Mouse (Mus musculus): ENCODE results near the gene Hbq1a.
"Not testable (repeated sequence)": the region's sequence is repeated elsewhere in the genome, so short reads cannot be mapped to it uniquely, and the experiment has no call there.

The Hbq1a gene

GRCm38 (mm10) chr11:32277736-32278457, 22.0 kb upstream of the Hbq1a start:
- no peaks in the 10 kb centered on the region for H3K36me3 ChIP-seq (ENCODE audit: control insufficient read depth, insufficient read depth, low read length, poor library complexity, severe bottlenecking)
- H3K27me3 ChIP-seq (ENCODE audit: control insufficient read depth, insufficient read depth, low read length, poor library complexity, severe bottlenecking) = no peaks in the 10 kb centered on the region
- DNase-seq (ENCODE audit: low read depth, low spot score) = no peak

GRCm38 (mm10) chr11:32278458-32278957, 21.4 kb upstream of the Hbq1a start:
- no peaks in the 10 kb centered on the region for H3K27me3 ChIP-seq (ENCODE audit: control insufficient read depth, insufficient read depth, low read length, poor library complexity, severe bottlenecking)
- DNase-seq (ENCODE audit: low read depth, low spot score) = no peak
- no peaks in the 10 kb centered on the region for H3K36me3 ChIP-seq (ENCODE audit: control insufficient read depth, insufficient read depth, low read length, poor library complexity, severe bottlenecking)

GRCm38 (mm10) chr11:32280646-32281045, 19.2 kb upstream of the Hbq1a start:
- Histone ChIP-seq H3K36me3 (ENCODE audit: control insufficient read depth, insufficient read depth, low read length, poor library complexity, severe bottlenecking) (no peaks in the 10 kb centered on the region), H3K27me3 (ENCODE audit: control insufficient read depth, insufficient read depth, low read length, poor library complexity, severe bottlenecking) (no peaks in the 10 kb centered on the region)
- no peak for DNase-seq (ENCODE audit: low read depth, low spot score)

- H3K36me3 ChIP-seq (ENCODE audit: control insufficient read depth, insufficient read depth, low read length, poor library complexity, severe bottlenecking) = no peaks in the 10 kb centered on the region
- H3K27me3 ChIP-seq (ENCODE audit: control insufficient read depth, insufficient read depth, low read length, poor library complexity, severe bottlenecking) = no peaks in the 10 kb centered on the region
- no peak for DNase-seq (ENCODE audit: low read depth, low spot score)
These were observed 18.3 kb upstream of the Hbq1a start for GRCm38 (mm10) chr11:32281416-32282144.

GRCm38 (mm10) chr11:32283091-32283777, 16.6 kb upstream of the Hbq1a start, which contains the start of gene Hba-a1:
TSS of gene Hba-a1 (plus strand) at chr11:32283511.
- not testable (repeated sequence) for H3K36me3 ChIP-seq (ENCODE audit: control insufficient read depth, insufficient read depth, low read length, poor library complexity, severe bottlenecking); DNase-seq (ENCODE audit: low read depth, low spot score); H3K27me3 ChIP-seq (ENCODE audit: control insufficient read depth, insufficient read depth, low read length, poor library complexity, severe bottlenecking)

- DNase-seq (ENCODE audit: low read depth, low spot score); H3K36me3 ChIP-seq (ENCODE audit: control insufficient read depth, insufficient read depth, low read length, poor library complexity, severe bottlenecking); H3K27me3 ChIP-seq (ENCODE audit: control insufficient read depth, insufficient read depth, low read length, poor library complexity, severe bottlenecking): not testable (repeated sequence)
These were observed 15.3 kb upstream of the Hbq1a start for GRCm38 (mm10) chr11:32284582-32284981.

GRCm38 (mm10) chr11:32285031-32285775, 14.7 kb upstream of the Hbq1a start:
- Histone ChIP-seq H3K36me3 (ENCODE audit: control insufficient read depth, insufficient read depth, low read length, poor library complexity, severe bottlenecking) (no peaks in the 10 kb centered on the region), H3K27me3 (ENCODE audit: control insufficient read depth, insufficient read depth, low read length, poor library complexity, severe bottlenecking) (no peaks in the 10 kb centered on the region)
- DNase-seq (ENCODE audit: low read depth, low spot score) = no peak

- not testable (repeated sequence) for DNase-seq (ENCODE audit: low read depth, low spot score); H3K27me3 ChIP-seq (ENCODE audit: control insufficient read depth, insufficient read depth, low read length, poor library complexity, severe bottlenecking); H3K36me3 ChIP-seq (ENCODE audit: control insufficient read depth, insufficient read depth, low read length, poor library complexity, severe bottlenecking)
These were observed 14.0 kb upstream of the Hbq1a start for GRCm38 (mm10) chr11:32285887-32286286.

GRCm38 (mm10) chr11:32286695-32287492, 13.0 kb upstream of the Hbq1a start, which contains the start of gene Hbq1b:
TSS of gene Hbq1b (plus strand) at chr11:32286965.
- H3K36me3 ChIP-seq (ENCODE audit: control insufficient read depth, insufficient read depth, low read length, poor library complexity, severe bottlenecking); H3K27me3 ChIP-seq (ENCODE audit: control insufficient read depth, insufficient read depth, low read length, poor library complexity, severe bottlenecking): not testable (repeated sequence)
- peak; percentile 55 for DNase-seq (ENCODE audit: low read depth, low spot score)

GRCm38 (mm10) chr11:32287493-32287825, 12.4 kb upstream of the Hbq1a start:
- no peak for DNase-seq (ENCODE audit: low read depth, low spot score)

GRCm38 (mm10) chr11:32292819-32293218, 7.0 kb upstream of the Hbq1a start:
- not testable (repeated sequence) for H3K36me3 ChIP-seq (ENCODE audit: control insufficient read depth, insufficient read depth, low read length, poor library complexity, severe bottlenecking); DNase-seq (ENCODE audit: low read depth, low spot score); H3K27me3 ChIP-seq (ENCODE audit: control insufficient read depth, insufficient read depth, low read length, poor library complexity, severe bottlenecking)

More at GRCm38 (mm10) chr11:32287493-32287825, 12.4 kb upstream of the Hbq1a start:
- no peaks in the 10 kb centered on the region for H3K27me3 ChIP-seq (ENCODE audit: control insufficient read depth, insufficient read depth, low read length, poor library complexity, severe bottlenecking)
- H3K36me3 ChIP-seq (ENCODE audit: control insufficient read depth, insufficient read depth, low read length, poor library complexity, severe bottlenecking) = no peaks in the 10 kb centered on the region

GRCm38 (mm10) chr11:32293479-32293878, 6.4 kb upstream of the Hbq1a start:
- H3K36me3 ChIP-seq (ENCODE audit: control insufficient read depth, insufficient read depth, low read length, poor library complexity, severe bottlenecking); H3K27me3 ChIP-seq (ENCODE audit: control insufficient read depth, insufficient read depth, low read length, poor library complexity, severe bottlenecking); DNase-seq (ENCODE audit: low read depth, low spot score): not testable (repeated sequence)

- not testable (repeated sequence) for DNase-seq (ENCODE audit: low read depth, low spot score)
These were observed 3.7 kb upstream of the Hbq1a start, which contains the start of gene Hba-a2 for GRCm38 (mm10) chr11:32296203-32296602. TSS of gene Hba-a2 (plus strand) at chr11:32296489.

GRCm38 (mm10) chr11:32297417-32297816, 2.5 kb upstream of the Hbq1a start:
- H3K36me3 ChIP-seq (ENCODE audit: control insufficient read depth, insufficient read depth, low read length, poor library complexity, severe bottlenecking); DNase-seq (ENCODE audit: low read depth, low spot score); H3K27me3 ChIP-seq (ENCODE audit: control insufficient read depth, insufficient read depth, low read length, poor library complexity, severe bottlenecking): not testable (repeated sequence)

More at GRCm38 (mm10) chr11:32296203-32296602, 3.7 kb upstream of the Hbq1a start, which contains the start of gene Hba-a2:
- H3K27me3 ChIP-seq (ENCODE audit: control insufficient read depth, insufficient read depth, low read length, poor library complexity, severe bottlenecking); H3K36me3 ChIP-seq (ENCODE audit: control insufficient read depth, insufficient read depth, low read length, poor library complexity, severe bottlenecking): not testable (repeated sequence)
